Mouse (Mus musculus): ENCODE data around the gene Ociad1. TPM values are rescaled to one million over a fixed set of nuclear protein-coding genes. Genes with fewer than 3 reads are reported as not detected.

The Ociad1 gene
- polyA plus RNA-seq, 1 experiment from 2014 or later: 323 TPM

DNA sequence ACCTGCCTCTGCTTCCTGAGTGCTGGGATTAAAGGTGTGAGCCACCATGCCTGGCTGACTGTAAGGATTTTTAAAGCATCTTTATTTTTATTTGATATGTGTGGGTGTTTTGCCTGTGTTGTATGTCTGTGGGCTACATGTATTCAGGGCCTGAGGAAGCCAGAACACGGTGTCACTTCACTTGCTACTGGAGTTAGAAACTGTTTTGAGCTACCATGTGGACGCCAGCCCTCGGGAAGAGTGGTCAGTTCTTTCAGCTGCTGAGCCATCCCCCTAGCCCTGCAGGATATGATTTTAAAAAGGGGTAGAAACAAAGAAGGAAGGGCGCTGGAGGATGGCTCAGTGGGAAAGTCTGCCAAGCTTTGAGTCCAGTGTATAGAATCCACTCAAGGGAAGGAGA lies 3.3 kb downstream of the Ociad1 start:
- H3K4me2 ChIP-seq (ENCODE audit: low read length): no peak overlapping the region
- no peak overlapping the region for H3K27ac ChIP-seq (ENCODE audit: low read length)
- H3K36me3 ChIP-seq (ENCODE audit: control insufficient read depth, insufficient read depth): peaks cover 16% of the 10 kb centered on the region; the same call in 1 of the 2 replicates
- no peak overlapping the region for H3K9ac ChIP-seq (replicated peaks; ENCODE audit: low read depth, low read length)
- 83% methylated on average over 4 of the region's 4 CpGs for WGBS
- ATAC-seq: no peak
- H3K27me3 ChIP-seq (replicated peaks; ENCODE audit: control insufficient read depth, insufficient read depth, low read length): no peaks in the 10 kb centered on the region
- H3K4me1 ChIP-seq (replicated peaks; ENCODE audit: control insufficient read depth, insufficient read depth, low read length): peaks cover 15% of the 10 kb centered on the region
- H3K4me3 ChIP-seq (replicated peaks; ENCODE audit: low read length): no peak overlapping the region
- H3K9me3 ChIP-seq (ENCODE audit: control insufficient read depth, low read length): no peaks in the 10 kb centered on the region

GRCm38 (mm10) chr5:73301601-73302307 lies 9.2 kb downstream of the Ociad1 start:
- no peak overlapping the region for H3K9ac ChIP-seq (replicated peaks; ENCODE audit: low read depth, low read length)
- H3K27me3 ChIP-seq (replicated peaks; ENCODE audit: control insufficient read depth, insufficient read depth, low read length): no peaks in the 10 kb centered on the region
- peaks cover 31% of the 10 kb centered on the region for H3K36me3 ChIP-seq (ENCODE audit: control insufficient read depth, insufficient read depth)
- 94% methylated on average over 7 of the region's 7 CpGs for WGBS
- H3K4me1 ChIP-seq (replicated peaks; ENCODE audit: control insufficient read depth, insufficient read depth, low read length): no peaks in the 10 kb centered on the region
- H3K4me3 ChIP-seq (replicated peaks; ENCODE audit: low read length): no peak overlapping the region
- H3K9me3 ChIP-seq (ENCODE audit: control insufficient read depth, low read length): no peaks in the 10 kb centered on the region
- ATAC-seq: no peak
- no peak overlapping the region for H3K27ac ChIP-seq (ENCODE audit: low read length)
- no peak overlapping the region for H3K4me2 ChIP-seq (ENCODE audit: low read length)

DNA sequence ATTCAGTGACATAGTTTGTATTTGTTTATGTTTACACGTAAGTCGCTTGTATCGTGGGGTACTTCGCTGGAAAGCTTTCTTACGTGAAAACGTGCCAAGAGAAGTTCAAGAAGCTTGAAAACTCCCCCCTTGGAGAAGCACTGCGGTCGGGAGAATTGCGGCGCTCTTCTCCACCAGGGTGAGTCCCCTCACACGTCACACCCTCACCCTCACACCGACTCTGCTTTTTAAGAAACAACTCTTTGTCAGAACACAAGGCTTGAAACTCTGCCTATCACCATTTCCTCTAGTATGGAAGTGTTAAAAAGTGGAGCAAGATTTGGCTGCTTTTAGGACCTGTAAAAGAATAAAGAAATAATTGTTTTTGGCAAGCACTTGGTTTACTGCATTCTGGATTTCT lies 11.9 kb downstream of the Ociad1 start:
- Histone ChIP-seq H3K27ac (ENCODE audit: low read length) (no peak overlapping the region), H3K4me1 (replicated peaks; ENCODE audit: control insufficient read depth, insufficient read depth, low read length) (no peaks in the 10 kb centered on the region), H3K36me3 (ENCODE audit: control insufficient read depth, insufficient read depth) (peaks cover 48% of the 10 kb centered on the region), H3K4me3 (replicated peaks; ENCODE audit: low read length) (no peak overlapping the region), H3K9me3 (ENCODE audit: control insufficient read depth, low read length) (no peaks in the 10 kb centered on the region), H3K9ac (replicated peaks; ENCODE audit: low read depth, low read length) (no peak overlapping the region), H3K4me2 (ENCODE audit: low read length) (no peak overlapping the region), H3K27me3 (replicated peaks; ENCODE audit: control insufficient read depth, insufficient read depth, low read length) (no peaks in the 10 kb centered on the region)
- 82% methylated on average over 12 of the region's 12 CpGs for WGBS
- no peak for ATAC-seq

DNA sequence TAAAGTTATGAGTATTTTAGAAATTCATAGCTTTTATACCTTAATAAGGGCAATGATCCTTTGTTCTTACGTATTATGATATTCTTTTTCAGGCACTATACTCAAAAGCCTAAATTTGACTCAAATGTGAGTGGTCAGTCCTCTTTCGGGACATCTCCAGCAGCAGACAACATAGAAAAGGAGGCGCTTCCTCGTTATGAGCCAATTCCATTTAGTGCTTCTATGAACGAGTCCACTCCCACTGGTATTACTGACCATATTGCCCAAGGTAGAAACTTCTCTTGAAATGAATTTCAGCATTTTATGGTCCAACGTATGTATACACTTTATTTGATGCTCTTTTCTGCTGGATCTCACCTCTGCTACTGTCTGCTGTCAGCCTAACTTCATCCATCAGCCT lies 13.9 kb downstream of the Ociad1 start:
- no peaks in the 10 kb centered on the region for H3K4me1 ChIP-seq (replicated peaks; ENCODE audit: control insufficient read depth, insufficient read depth, low read length)
- no peak for ATAC-seq
- no peak overlapping the region for H3K9ac ChIP-seq (replicated peaks; ENCODE audit: low read depth, low read length)
- H3K4me2 ChIP-seq (ENCODE audit: low read length): no peak overlapping the region
- no peaks in the 10 kb centered on the region for H3K27me3 ChIP-seq (replicated peaks; ENCODE audit: control insufficient read depth, insufficient read depth, low read length)
- H3K27ac ChIP-seq (ENCODE audit: low read length): no peak overlapping the region
- no peaks in the 10 kb centered on the region for H3K9me3 ChIP-seq (ENCODE audit: control insufficient read depth, low read length)
- H3K4me3 ChIP-seq (replicated peaks; ENCODE audit: low read length): no peak overlapping the region
- 93% methylated on average over 6 of the region's 6 CpGs for WGBS
- peaks cover 45% of the 10 kb centered on the region for H3K36me3 ChIP-seq (ENCODE audit: control insufficient read depth, insufficient read depth)

- no peak overlapping the region for H3K9ac ChIP-seq (replicated peaks; ENCODE audit: low read depth, low read length)
- WGBS: 96% methylated on average over 3 of the region's 3 CpGs
- no peaks in the 10 kb centered on the region for H3K27me3 ChIP-seq (replicated peaks; ENCODE audit: control insufficient read depth, insufficient read depth, low read length)
- H3K27ac ChIP-seq (ENCODE audit: low read length): no peak overlapping the region
- ATAC-seq: no peak
- no peaks in the 10 kb centered on the region for H3K9me3 ChIP-seq (ENCODE audit: control insufficient read depth, low read length)
- no peak overlapping the region for H3K4me2 ChIP-seq (ENCODE audit: low read length)
- H3K4me3 ChIP-seq (replicated peaks; ENCODE audit: low read length): no peak overlapping the region
- peaks cover 38% of the 10 kb centered on the region for H3K36me3 ChIP-seq (ENCODE audit: control insufficient read depth, insufficient read depth)
- no peaks in the 10 kb centered on the region for H3K4me1 ChIP-seq (replicated peaks; ENCODE audit: control insufficient read depth, insufficient read depth, low read length)
Measured at GRCm38 (mm10) chr5:73307297-73307696, 14.7 kb downstream of the Ociad1 start.

GRCm38 (mm10) chr5:73309496-73309895 lies 16.9 kb downstream of the Ociad1 start:
- Histone ChIP-seq H3K4me1 (replicated peaks; ENCODE audit: control insufficient read depth, insufficient read depth, low read length) (no peaks in the 10 kb centered on the region), H3K4me2 (ENCODE audit: low read length) (no peak overlapping the region), H3K9ac (replicated peaks; ENCODE audit: low read depth, low read length) (no peak overlapping the region), H3K9me3 (ENCODE audit: control insufficient read depth, low read length) (no peaks in the 10 kb centered on the region), H3K27ac (ENCODE audit: low read length) (no peak overlapping the region), H3K27me3 (replicated peaks; ENCODE audit: control insufficient read depth, insufficient read depth, low read length) (no peaks in the 10 kb centered on the region), H3K36me3 (ENCODE audit: control insufficient read depth, insufficient read depth) (peaks cover 43% of the 10 kb centered on the region), H3K4me3 (replicated peaks; ENCODE audit: low read length) (no peak overlapping the region)
- no peak for ATAC-seq
- 89% methylated on average over 4 of the region's 4 CpGs for WGBS

- Histone ChIP-seq H3K9me3 (ENCODE audit: control insufficient read depth, low read length) (no peaks in the 10 kb centered on the region), H3K4me3 (replicated peaks; ENCODE audit: low read length) (no peak overlapping the region), H3K27ac (ENCODE audit: low read length) (no peak overlapping the region), H3K9ac (replicated peaks; ENCODE audit: low read depth, low read length) (no peak overlapping the region), H3K27me3 (replicated peaks; ENCODE audit: control insufficient read depth, insufficient read depth, low read length) (no peaks in the 10 kb centered on the region), H3K4me2 (ENCODE audit: low read length) (no peak overlapping the region), H3K36me3 (ENCODE audit: control insufficient read depth, insufficient read depth) (peaks cover 41% of the 10 kb centered on the region), H3K4me1 (replicated peaks; ENCODE audit: control insufficient read depth, insufficient read depth, low read length) (no peaks in the 10 kb centered on the region)
- no peak for ATAC-seq
- WGBS: 100% methylated on average over 1 of the region's 1 CpGs
Measured at GRCm38 (mm10) chr5:73310401-73310800, 17.8 kb downstream of the Ociad1 start.

DNA sequence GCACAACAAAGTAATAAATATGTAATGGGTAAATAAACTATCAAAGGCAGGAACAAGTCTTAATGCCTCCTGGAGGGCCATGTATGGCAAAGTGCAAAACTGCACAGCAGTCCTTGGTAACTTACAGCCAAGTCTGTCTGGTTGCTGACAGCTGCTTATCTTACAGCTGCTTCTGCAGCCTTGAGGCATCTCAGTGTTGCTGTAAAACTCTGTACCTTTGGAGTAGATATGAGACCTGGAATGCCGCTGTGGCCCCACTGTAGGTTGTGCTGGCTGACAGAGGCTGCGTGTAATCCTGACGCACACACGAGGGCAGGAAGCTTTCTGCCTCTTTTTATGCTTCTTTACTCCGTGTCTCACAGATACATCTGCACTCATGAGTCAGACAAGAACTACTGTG lies 18.9 kb downstream of the Ociad1 start:
- no peaks in the 10 kb centered on the region for H3K27me3 ChIP-seq (replicated peaks; ENCODE audit: control insufficient read depth, insufficient read depth, low read length)
- no peaks in the 10 kb centered on the region for H3K9me3 ChIP-seq (ENCODE audit: control insufficient read depth, low read length)
- H3K4me1 ChIP-seq (replicated peaks; ENCODE audit: control insufficient read depth, insufficient read depth, low read length): no peaks in the 10 kb centered on the region
- WGBS: 95% methylated on average over 5 of the region's 5 CpGs
- H3K36me3 ChIP-seq (ENCODE audit: control insufficient read depth, insufficient read depth): peaks cover 50% of the 10 kb centered on the region
- H3K4me2 ChIP-seq (ENCODE audit: low read length): no peak overlapping the region
- no peak overlapping the region for H3K4me3 ChIP-seq (replicated peaks; ENCODE audit: low read length)
- no peak overlapping the region for H3K27ac ChIP-seq (ENCODE audit: low read length)
- no peak for ATAC-seq
- H3K9ac ChIP-seq (replicated peaks; ENCODE audit: low read depth, low read length): no peak overlapping the region

GRCm38 (mm10) chr5:73313591-73313990 lies 21.0 kb downstream of the Ociad1 start:
- H3K4me3 ChIP-seq (replicated peaks; ENCODE audit: low read length): no peak overlapping the region
- 92% methylated on average over 10 of the region's 10 CpGs for WGBS
- ATAC-seq: no peak
- H3K27me3 ChIP-seq (replicated peaks; ENCODE audit: control insufficient read depth, insufficient read depth, low read length): no peaks in the 10 kb centered on the region
- H3K36me3 ChIP-seq (ENCODE audit: control insufficient read depth, insufficient read depth): peaks cover 30% of the 10 kb centered on the region
- H3K4me1 ChIP-seq (replicated peaks; ENCODE audit: control insufficient read depth, insufficient read depth, low read length): no peaks in the 10 kb centered on the region
- H3K27ac ChIP-seq (ENCODE audit: low read length): no peak overlapping the region
- no peaks in the 10 kb centered on the region for H3K9me3 ChIP-seq (ENCODE audit: control insufficient read depth, low read length)
- no peak overlapping the region for H3K4me2 ChIP-seq (ENCODE audit: low read length)
- no peak overlapping the region for H3K9ac ChIP-seq (replicated peaks; ENCODE audit: low read depth, low read length)

- H3K27ac ChIP-seq (ENCODE audit: low read length): no peak overlapping the region
- H3K4me3 ChIP-seq (replicated peaks; ENCODE audit: low read length): no peak overlapping the region
- ATAC-seq: no peak
- peaks cover 27% of the 10 kb centered on the region for H3K36me3 ChIP-seq (ENCODE audit: control insufficient read depth, insufficient read depth)
- H3K9me3 ChIP-seq (ENCODE audit: control insufficient read depth, low read length): no peaks in the 10 kb centered on the region
- H3K27me3 ChIP-seq (replicated peaks; ENCODE audit: control insufficient read depth, insufficient read depth, low read length): no peaks in the 10 kb centered on the region
- no peak overlapping the region for H3K9ac ChIP-seq (replicated peaks; ENCODE audit: low read depth, low read length)
- 94% methylated on average over 2 of the region's 2 CpGs for WGBS
- no peaks in the 10 kb centered on the region for H3K4me1 ChIP-seq (replicated peaks; ENCODE audit: control insufficient read depth, insufficient read depth, low read length)
- no peak overlapping the region for H3K4me2 ChIP-seq (ENCODE audit: low read length)
Measured at GRCm38 (mm10) chr5:73314654-73315053, 22.1 kb downstream of the Ociad1 start.
